Mouse (Mus musculus): Measurements from ENCODE around the gene Ndufb10.

Gene Ndufb10

GRCm38 (mm10) chr17:24724184-24724583 lies at the start of gene Ndufb10:
TSS of gene Ndufb10 (minus strand) at chr17:24724478.
- DNase-seq = peak; percentile 99

DNA sequence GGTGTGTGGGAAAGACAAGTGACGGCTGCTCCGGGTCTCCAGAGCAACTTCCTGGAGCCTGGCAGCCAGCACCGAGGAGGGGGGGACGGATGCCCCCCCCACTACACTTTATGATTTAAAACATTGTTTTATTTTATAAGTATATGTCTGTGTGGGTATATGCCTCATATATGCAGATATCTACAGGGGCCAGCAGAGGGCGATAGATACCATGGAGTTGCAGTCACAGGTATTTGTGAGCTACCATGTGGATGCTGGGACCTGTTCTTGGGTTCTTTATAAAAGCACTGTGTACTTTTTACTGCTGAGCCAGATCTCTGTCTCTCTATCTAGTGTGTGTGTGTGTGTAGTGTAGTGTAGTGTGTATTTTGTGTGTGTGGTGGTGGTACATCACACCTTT lies 49.0 kb upstream of the Ndufb10 start:
- DNase-seq = no peak

DNA sequence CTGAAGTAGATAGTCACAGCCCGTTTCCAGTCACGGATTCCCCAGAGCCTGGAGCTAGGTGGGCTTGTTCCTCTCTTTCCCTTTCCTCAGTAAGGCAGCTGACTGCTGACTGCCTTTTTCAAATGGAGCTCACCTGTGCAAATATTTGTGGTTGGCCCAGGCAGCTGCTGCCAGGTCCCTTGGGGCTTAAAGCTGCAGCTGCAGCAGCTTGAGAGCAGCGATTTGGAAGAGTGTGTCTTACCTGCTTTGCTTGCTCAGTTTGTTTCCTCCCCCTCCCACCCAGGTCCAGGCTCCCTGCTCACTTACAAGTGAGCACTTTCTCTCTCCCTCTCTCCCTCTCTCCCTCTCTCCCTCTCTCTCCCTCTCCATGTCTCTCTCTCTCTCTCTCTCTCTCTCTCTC lies 44.9 kb upstream of the Ndufb10 start:
- DNase-seq = no peak

DNA sequence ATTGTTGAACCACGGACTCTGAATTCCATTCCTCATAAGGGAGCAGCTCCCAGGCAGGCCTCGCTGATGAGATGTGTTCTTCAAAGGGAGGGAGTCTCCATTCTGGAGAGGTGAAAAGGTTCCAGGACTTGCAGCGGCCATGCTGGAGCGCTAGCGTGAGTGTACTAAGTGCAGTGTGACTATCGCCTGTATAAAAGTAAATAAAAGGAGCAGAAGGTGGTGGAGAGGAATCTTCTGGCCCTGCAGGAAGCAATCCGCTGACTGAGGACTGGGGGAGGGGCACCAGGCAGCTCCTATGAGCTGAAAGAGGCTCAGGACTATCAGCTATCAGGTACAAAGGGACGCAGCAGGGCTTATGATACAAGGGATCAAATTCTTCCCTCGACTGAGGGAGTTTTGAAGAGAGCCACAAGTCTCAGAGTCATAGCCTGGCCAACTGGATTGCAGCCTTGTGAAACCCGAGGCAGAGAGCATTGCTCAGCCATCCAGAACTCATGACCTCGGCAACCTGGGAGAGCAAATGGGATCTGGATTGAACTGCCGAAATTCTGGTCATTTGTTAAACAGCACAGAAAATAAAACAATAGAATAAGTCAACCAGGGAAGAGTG lies 42.1 kb upstream of the Ndufb10 start:
- DNase-seq = peak; percentile 73

DNA sequence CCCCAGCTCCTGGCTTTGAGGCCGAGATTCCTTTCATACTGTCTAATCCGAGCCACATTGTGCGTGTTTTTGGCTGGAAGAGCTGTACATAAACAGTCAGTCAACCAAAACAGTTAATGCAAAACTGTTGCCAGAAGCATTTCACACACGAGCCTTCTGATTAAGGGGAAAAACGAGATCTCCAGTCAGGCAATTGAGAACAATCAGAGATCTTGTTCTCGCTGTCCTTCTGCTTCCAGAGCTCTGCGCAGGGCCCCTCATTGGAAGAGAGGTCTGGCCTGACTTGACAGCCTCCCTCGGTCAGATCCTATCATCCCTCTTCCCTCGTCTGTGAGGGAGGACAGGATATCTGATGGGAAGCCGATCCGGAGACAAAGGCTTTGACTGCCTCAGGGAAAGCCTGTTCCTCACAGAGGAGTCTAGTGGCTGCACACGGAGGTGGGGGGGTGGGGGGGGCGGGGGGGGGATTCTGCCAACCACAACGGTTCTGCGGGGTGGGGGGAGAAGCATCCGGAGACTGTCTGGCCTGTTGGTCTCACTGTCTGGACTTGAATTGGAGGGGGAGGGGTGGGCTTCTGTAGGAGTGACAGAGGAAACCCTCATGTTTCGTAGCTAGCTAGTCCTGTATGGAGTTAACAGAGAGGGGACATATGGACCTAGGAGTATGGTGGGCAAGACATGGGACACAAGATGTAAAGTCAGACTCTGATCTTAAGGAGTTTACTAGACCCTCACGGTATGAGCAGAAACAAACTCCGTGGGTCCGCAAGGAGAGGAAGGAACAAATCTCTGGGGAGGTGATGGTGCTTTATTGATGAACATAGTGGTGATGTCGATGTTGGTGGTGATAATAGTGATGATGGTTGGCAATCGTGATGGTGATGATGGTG lies 41.0 kb upstream of the Ndufb10 start:
- DNase-seq = no peak

GRCm38 (mm10) chr17:24761121-24761520 lies 36.8 kb upstream of the Ndufb10 start:
- DNase-seq = no peak

DNA sequence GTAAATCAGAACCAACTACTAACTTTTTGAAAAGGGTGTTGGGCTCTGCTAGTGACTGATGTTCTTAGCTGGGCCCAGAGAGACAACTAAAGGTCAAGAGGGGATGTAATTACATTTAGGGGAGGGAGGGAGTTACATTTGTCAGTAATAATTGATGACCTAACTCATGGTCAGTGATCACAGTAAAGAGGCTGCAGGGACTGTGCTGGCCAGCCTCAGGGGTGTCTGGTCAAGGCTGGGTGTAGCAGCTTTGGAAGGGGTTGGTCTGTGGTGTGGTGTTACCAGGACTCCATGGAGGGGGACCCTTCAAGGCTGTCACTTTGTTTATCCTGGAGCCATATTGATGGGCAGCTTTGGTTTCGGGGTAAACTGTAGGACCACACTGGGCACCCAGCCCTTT lies 33.1 kb upstream of the Ndufb10 start:
- no peak for DNase-seq

DNA sequence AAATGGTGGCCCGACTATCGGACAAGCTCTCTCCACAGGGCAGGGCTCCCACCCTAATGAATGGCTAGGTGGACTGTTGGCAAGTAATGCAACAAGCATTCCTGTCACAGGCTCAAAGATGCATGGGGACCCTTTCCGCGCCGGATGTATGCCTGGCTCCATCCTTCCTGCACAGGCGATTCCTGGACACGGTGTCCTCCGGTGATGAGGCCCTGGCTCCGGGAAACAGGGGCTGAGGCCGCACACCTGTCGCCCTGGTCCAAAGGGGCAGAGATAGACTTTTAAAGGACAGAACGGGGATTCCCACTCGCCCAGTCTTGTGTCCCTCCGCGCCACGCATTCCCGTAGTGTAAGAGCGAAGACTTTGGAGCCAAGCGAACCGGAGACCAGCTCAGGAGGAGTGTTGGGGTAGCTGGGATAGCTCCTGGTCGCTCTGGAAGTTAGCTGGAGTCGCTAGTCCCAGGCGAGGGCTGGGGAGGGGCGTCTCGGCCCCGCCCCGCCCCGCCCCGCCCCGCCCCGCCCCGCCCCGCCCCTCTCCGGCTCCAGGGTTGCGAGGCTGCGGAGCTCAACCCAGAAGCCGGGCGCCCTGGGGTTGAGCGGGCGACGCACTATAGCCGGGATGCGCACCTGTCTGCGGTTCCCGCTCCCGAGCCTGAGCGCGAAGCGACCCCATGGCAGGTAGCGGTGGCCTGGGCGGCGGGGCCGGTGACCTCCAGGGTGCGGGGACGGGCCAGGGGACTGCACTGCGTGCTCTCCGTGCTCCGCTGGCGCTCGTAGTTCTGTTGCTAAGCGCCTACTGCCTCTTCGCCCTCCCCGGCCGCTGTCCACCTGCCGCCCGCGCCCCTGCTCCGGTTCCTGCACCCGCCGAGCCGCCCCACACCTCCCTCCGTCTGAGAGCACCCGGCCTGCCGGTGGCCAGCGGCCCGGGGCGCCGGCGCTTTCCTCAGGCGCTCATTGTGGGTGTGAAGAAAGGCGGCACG lies 28.4 kb upstream of the Ndufb10 start, which contains the start of gene Hs3st6:
Gene Hs3st6, plus strand, starts transcription at position 574 of the 980 bp plus-strand sequence.
- DNase-seq = no peak

- DNase-seq = no peak
Observed at GRCm38 (mm10) chr17:24751528-24751927, 27.2 kb upstream of the Ndufb10 start.

- DNase-seq = no peak
Observed at GRCm38 (mm10) chr17:24746986-24747385, 22.7 kb upstream of the Ndufb10 start.

DNA sequence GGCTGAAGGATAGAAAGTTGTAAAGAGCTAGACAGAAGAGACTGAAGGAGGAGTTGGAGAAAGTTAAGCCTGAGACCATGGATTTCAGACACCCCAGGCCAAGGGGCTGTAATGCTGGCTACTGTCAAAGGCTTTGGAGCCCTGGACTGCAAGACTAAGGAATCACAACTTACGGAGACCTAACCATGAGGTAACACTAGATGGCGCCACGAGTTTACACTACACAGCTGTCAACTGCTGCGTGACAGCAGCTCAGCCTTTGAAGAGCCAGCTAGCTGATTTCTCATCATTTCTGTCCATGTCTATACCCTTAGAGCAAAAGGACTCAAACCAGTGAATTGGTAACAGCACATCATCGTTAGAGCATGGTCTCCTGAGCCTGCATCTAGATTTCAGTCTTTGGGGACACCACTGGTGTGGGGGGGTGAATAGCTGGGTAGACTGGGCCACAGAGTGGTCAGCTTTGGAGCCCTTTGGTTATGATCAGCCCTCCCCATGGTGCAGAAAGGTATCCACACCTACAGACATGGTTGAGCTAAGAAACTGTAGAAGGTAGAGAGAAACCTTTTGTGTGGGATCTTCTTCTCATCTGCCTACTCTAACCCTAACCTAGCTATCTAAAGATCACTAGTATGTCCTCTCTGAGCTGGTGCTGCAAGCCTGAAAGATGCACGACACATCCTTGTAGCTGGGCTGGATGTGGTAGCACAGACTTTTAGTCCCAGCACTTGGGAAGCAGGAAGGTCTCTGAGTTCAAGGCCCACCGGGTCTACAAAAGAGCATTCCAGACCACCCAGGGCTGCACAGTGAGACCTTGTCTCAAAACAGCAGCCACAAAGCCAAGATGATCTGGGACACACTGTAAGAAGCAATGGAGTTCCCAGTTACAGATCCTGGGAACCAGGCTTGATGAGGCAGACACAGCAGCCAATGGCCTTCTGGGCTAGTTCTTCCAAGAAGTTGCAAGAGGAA lies 21.5 kb upstream of the Ndufb10 start:
- DNase-seq = peak; percentile 92

DNA sequence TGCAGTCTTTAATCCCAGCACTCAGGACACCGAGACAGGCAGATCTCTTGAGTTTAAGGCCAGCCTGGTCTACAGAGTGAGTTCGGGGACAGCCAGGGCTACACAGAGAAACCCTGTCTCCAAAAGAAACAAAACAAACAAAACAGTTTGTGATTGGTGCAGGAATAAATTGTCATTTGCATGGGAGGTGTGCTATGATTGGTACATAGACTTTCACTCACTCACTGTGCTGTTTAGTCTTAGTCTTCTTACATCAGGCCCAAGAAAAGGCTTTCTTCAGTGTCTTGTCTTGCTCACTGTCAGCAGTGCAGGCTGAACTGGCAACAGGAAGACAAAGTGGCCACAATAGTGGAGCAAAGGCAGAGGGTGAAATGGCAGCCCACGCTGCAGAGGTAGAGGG lies 20.1 kb upstream of the Ndufb10 start:
- DNase-seq = no peak

DNA sequence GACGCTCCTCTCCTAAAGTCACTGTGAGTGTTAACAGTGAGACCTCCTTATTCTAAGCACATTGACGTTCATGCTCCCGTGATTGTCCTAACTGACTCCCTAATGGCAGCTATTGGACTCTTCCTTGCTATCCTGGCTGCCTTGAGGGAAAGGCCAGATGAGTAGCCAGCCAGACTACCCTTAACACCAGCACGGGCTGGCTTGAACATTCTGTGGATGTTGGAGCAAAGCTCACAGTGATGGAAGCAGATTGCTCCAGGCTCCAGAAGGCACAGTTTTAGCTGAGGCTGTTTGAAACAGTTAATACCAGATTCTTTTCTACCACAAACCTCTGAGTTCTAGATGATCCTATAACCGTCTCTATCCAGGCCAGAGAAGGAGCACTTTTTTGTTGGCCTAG lies 19.6 kb upstream of the Ndufb10 start:
- DNase-seq = no peak

GRCm38 (mm10) chr17:24742307-24742706 lies 18.0 kb upstream of the Ndufb10 start:
- no peak for DNase-seq

DNA sequence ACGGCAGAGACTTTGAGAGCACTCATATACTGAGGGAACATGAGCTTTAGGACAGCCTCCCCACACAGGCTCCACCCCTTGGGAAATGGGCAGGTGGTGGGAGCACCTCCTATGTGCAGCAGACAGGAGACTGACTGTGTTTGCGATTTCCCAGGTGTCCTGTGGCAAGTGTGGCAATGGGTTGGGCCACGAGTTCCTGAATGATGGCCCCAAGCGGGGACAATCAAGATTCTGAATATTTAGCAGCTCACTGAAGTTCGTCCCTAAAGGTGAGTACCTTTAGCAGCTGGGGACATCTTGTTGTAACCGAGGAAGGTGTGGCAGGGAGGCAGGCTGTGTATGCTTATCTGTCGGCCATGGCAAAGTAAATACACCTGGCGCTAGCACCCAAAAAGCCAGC lies 15.6 kb upstream of the Ndufb10 start:
- no peak for DNase-seq

DNA sequence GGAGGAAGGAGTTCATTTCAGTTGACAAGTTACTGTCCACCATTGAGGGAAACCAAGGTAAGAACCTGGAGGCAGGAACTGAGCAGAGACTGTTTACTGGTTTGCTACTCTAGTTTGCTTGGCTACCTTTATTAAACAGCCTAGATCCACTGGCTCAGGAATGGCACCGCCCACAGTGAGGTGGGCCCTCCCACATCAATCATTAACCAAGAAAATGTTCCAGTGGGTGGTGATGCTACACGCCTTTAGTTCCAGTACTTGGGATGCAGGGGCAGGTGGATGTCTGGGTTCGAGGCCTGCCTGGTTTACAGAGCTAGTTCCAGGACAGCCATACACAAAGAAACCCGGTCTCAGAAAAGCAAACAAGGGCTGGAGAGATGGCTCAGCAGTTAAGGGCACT lies 14.0 kb upstream of the Ndufb10 start:
- peak; percentile 93 for DNase-seq

DNA sequence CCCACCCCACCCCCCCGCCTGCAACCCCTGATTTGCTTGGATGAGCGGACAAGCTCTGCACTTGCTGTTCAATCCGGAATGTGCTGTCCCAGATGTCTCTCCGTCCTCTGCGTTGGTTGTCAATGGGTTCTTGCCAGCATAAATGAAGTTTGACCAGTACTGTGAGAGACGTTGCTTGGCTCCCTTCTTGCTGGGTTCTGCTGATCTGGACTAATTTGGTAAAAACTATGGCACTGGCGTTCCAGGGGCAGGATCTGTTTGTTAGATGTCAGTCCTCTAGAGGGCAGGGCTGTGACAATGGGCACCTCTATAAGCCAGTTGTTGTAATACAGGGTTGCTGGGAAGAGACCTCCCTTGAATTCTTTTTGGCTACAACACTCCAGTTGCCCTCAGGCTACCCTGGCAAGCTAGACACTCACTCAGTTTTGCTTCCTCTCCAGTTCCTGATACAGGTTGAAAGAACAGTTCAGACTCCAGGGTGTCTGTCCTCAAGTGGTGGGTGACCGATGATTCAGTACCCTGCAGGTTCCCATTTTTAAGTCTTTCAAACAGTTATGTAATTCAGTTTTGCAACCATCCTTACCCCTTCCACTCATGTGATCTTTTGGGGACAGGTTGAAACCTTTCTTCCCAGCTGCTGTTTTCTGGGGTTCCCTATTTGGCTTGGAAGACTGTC lies 13.0 kb upstream of the Ndufb10 start:
- peak; percentile 78 for DNase-seq

DNA sequence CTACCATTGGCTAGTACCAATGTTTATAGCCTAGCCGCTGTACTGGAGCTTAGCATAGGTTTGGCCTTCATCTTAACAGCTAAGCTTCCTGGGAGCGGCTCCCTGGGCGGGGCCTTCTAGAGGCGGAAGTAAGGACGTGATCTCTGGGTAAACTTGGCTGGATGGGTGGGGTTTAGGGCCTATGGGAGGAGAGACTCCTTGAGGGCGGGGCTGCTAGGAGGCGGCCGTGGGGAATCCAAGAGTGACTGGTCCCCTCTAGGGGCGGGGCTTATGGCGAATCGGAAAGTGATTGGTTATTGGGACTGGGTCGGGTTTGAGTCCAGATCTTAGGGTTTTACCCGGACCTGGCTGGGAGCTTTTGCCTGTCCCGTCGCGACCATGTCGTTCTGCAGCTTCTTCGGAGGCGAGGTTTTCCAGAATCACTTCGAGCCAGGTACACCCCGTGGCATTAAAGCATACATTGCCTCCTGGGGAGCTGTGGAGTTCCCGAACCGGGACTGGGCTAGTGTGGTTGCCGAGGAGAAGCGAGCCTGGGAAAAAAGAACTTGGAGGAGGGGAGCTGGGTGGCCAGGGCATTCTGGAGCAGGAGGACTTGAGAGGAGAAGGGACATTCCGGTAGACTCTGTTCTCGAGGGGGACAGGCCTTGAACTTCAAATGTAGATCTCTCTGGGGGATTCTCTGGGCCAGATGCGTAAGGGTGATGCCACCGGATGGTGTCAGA lies 12.2 kb upstream of the Ndufb10 start, which contains the start of gene Msrb1:
Gene Msrb1, plus strand, starts transcription at position 313 of the 722 bp plus-strand sequence.
- peak; percentile 99 for DNase-seq

DNA sequence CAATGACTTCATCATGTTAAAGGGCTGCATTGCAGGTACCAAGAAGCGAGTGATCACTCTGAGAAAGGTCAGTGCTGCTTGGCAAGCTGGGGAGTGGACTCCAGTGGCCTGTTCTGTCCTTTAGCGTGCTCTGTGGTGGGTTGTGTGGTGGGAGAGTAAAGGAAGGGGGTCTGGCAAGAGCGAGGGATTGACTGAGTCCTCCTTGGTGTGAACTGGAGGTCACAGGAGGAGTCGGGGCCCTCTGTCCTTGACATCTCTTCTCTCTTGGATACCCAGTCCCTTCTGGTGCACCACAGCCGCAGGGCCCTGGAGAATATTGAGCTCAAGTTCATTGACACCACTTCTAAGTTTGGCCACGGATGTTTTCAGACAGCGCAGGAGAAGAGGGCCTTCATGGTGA lies 11.2 kb upstream of the Ndufb10 start:
- no peak for DNase-seq

GRCm38 (mm10) chr17:24734513-24734912 lies 10.2 kb upstream of the Ndufb10 start:
- no peak for DNase-seq
